Mouse (Mus musculus) brain, embryonic 14.5 days (tissue): ENCODE results near the gene Wtap.

Source experiments
- CTCF ChIP-seq: fragments of 200-500 bp; IDR thresholded peaks from 2 replicates; pipeline ENCODE4 v1.5.1; 2012; ENCODE audit warnings: inconsistent platforms, mild to moderate bottlenecking, moderate library complexity, borderline replicate concordance; ENCODE audit not compliant: insufficient read depth, insufficient read length; ENCODE audit errors: extremely low read depth
- POLR2A ChIP-seq: fragments of 200-500 bp; IDR thresholded peaks from 2 replicates; pipeline ENCODE4 v1.6.1; 2012; ENCODE audit warnings: mild to moderate bottlenecking, inconsistent platforms, borderline replicate concordance; ENCODE audit not compliant: poor library complexity, insufficient read depth, insufficient read length, severe bottlenecking; ENCODE audit errors: extremely low read depth

DNA sequence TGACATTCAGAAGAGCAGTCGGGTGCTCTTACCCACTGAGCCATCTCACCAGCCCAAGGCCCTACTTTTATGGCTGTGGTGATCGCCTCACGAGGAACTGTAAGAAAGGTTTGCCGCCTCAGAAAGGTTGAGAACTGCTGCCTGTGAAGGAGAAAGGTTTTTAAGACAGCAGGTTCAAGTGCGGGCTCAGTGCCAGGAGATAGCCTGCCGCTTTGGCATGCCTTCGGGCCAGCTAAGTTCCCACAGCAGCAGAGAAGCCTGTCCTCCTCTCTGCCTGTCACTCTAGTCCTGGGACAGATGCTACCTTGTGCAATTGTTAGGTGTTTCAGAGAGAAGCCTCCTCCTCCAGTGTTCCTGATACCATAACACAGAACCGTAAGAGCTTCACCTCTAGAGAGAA lies 37.3 kb downstream of the Wtap start:
- TF ChIP-seq CTCF (no peak), POLR2A (no peak)
